Mouse (Mus musculus) C2C12 (cell line): ENCODE measurements around the gene Slc22a7. TPM values are rescaled to one million over a fixed set of nuclear protein-coding genes. Genes with fewer than 3 reads are reported as not detected.

Experiments
- H3K27me3 ChIP-seq: one replicate; pipeline ENCODE4 v1.6.1; 2011; ENCODE audit not compliant: control insufficient read depth, insufficient read depth, insufficient read length
- H3K36me3 ChIP-seq: one replicate; pipeline ENCODE4 v1.6.1; 2011; ENCODE audit not compliant: control insufficient read depth, insufficient read depth
- H3K4me3 ChIP-seq: one replicate; pipeline ENCODE4 v1.5.1; 2011; ENCODE audit warnings: mild to moderate bottlenecking, control low read depth; ENCODE audit not compliant: poor library complexity, insufficient read depth, severe bottlenecking
- H3K79me2 ChIP-seq: one replicate; pipeline ENCODE4 v1.6.1; 2011; ENCODE audit not compliant: control insufficient read depth, insufficient read depth
- H3K79me3 ChIP-seq: one replicate; pipeline ENCODE4 v1.6.1; 2011; ENCODE audit warnings: low read depth, control low read depth
- H3ac ChIP-seq: one replicate; pipeline ENCODE3; 2011; ENCODE audit warnings: low read depth; ENCODE audit not compliant: control insufficient read depth, insufficient read length
- CEBPB ChIP-seq: IDR thresholded peaks from one replicate; pipeline ENCODE4 v1.6.1; 2011; ENCODE audit warnings: low read depth, mild to moderate bottlenecking, control low read depth, moderate library complexity
- CTCF ChIP-seq: IDR thresholded peaks from one replicate; pipeline ENCODE4 v1.5.1; 2011; ENCODE audit not compliant: control insufficient read depth, insufficient read depth, insufficient read length
- FOSL1 ChIP-seq: IDR thresholded peaks from one replicate; pipeline ENCODE4 v1.8.0; 2011; ENCODE audit warnings: mild to moderate bottlenecking, low read length; ENCODE audit not compliant: poor library complexity, insufficient read depth, severe bottlenecking
- MAX ChIP-seq: IDR thresholded peaks from one replicate; pipeline ENCODE4 v1.6.1; 2011; ENCODE audit warnings: mild to moderate bottlenecking, control low read depth
- MYOD1 ChIP-seq: IDR thresholded peaks from one replicate; pipeline ENCODE4 v1.6.1; 2011; ENCODE audit warnings: low read depth; ENCODE audit not compliant: control insufficient read depth, insufficient read length
- MYOG ChIP-seq: IDR thresholded peaks from one replicate; pipeline ENCODE4 v1.6.1; 2011; ENCODE audit not compliant: control insufficient read depth, insufficient read length; ENCODE audit errors: extremely low read depth
- USF1 ChIP-seq: IDR thresholded peaks from one replicate; pipeline ENCODE4 v1.6.1; 2011; ENCODE audit warnings: low read depth, mild to moderate bottlenecking, control low read depth, moderate library complexity
- polyA plus RNA-seq: library from polyadenylated mRNA; unstranded; fragments of >200 nt; fragmentation: generic; extraction: Trizol; gene quantifications from one replicate; pipeline ENCODE4 v1.2.1, GENCODE M21; 2012; ENCODE audit warnings: missing spikeins

Slc22a7 gene
- polyA plus RNA-seq, 1 experiment, result not detected

DNA sequence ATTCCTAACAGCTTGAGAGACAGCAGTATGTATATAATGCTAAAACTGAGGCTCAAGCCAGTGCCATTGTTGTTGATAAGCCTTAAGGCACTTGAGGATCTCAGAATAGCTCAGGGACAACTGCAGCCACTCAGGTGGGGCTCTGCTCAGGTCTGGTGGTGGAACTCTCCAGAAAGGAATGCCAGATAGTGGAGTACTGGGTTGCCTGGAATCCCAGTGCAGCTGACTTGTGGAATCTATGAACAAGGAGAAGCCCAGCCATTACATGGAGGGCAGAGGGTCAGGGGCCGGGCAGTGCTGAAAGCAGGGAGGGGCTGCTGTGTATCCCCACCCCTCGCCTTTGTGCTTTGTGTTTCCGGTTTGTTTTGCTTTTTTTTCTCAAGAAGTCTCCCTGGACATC lies 20.2 kb upstream of the Slc22a7 start:
- no peaks in the 10 kb centered on the region for H3K36me3 ChIP-seq
- peaks cover 83% of the 10 kb centered on the region for H3K27me3 ChIP-seq
- no peak overlapping the region for H3K4me3 ChIP-seq
- H3K79me2 ChIP-seq, result no peaks in the 10 kb centered on the region
- H3ac ChIP-seq, result no peak overlapping the region
- TF ChIP-seq MYOD1, result no peak
- no peak for TF ChIP-seq FOSL1
- H3K79me3 ChIP-seq, result no peaks in the 10 kb centered on the region

DNA sequence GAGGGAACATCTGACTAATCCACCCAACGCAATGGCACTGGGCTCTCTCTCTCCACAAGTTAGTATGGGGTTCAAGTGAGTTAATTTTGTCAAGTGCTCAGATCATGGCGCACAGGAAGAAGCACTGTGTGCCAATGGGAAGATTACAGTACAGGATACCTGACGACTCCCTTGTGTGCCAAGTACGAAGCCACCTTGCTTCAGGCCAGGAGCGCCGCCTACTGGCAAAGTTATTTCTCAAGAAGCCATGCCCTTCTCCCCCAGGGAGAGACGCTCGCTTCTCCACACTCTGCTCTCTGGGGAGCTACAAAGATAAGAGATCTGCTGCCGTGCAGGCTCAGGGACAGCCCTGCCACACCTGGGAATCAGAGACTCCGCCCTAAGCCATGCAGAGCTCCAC lies 19.5 kb upstream of the Slc22a7 start:
- H3K4me3 ChIP-seq, result no peak overlapping the region
- H3K36me3 ChIP-seq, result no peaks in the 10 kb centered on the region
- H3K27me3 ChIP-seq, result peaks cover 85% of the 10 kb centered on the region
- H3ac ChIP-seq, result no peak overlapping the region
- no peak for TF ChIP-seq MAX
- no peak for TF ChIP-seq USF1
- no peak for TF ChIP-seq MYOD1
- TF ChIP-seq FOSL1, result no peak
- no peak for TF ChIP-seq CEBPB
- TF ChIP-seq MYOG, result no peak
- no peak for TF ChIP-seq CTCF
- no peaks in the 10 kb centered on the region for H3K79me2 ChIP-seq
- H3K79me3 ChIP-seq, result no peaks in the 10 kb centered on the region

GRCm38 (mm10) chr17:46455110-46455691 lies 16.9 kb upstream of the Slc22a7 start:
- Histone ChIP-seq H3K79me3 (no peaks in the 10 kb centered on the region), H3ac (no peak overlapping the region), H3K4me3 (no peak overlapping the region), H3K79me2 (no peaks in the 10 kb centered on the region), H3K27me3 (peaks cover 85% of the 10 kb centered on the region), H3K36me3 (no peaks in the 10 kb centered on the region)
- TF ChIP-seq MYOD1 (no peak), USF1 (no peak), CTCF (no peak), CEBPB (no peak), MYOG (no peak), FOSL1 (no peak), MAX (no peak)

DNA sequence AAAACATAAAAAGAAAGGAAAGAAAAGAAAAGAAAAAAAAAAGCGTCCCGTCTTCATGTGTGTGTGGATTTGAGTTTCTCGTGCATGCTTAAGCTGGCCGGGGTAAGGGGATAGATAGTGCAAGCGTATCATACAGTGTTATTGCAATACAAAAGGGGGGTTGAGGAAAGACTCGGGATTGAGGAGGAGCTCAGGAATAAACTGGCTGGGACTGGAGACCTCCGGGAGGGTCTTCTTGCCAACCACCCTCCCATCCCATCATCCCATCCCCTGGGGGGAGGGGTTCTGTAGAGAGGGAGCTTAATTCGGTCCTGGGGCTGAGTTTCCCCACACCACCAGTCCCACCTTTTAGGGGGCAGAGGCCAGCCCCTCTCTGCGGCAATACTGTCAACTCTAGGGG lies 16.3 kb upstream of the Slc22a7 start:
- Histone ChIP-seq H3K36me3 (no peaks in the 10 kb centered on the region), H3K4me3 (no peak overlapping the region)

GRCm38 (mm10) chr17:46453970-46454411 lies 15.7 kb upstream of the Slc22a7 start:
- Histone ChIP-seq H3K4me3 (no peak overlapping the region), H3K27me3 (peaks cover 74% of the 10 kb centered on the region)

More for the DNA sequence above, 16.3 kb upstream of the Slc22a7 start:
- no peak for TF ChIP-seq CTCF
- no peak for TF ChIP-seq USF1
- TF ChIP-seq FOSL1, result no peak
- no peak for TF ChIP-seq CEBPB
- no peak for TF ChIP-seq MYOD1
- TF ChIP-seq MYOG, result no peak
- TF ChIP-seq MAX, result no peak
- peaks cover 79% of the 10 kb centered on the region for H3K27me3 ChIP-seq
- no peaks in the 10 kb centered on the region for H3K79me3 ChIP-seq
- H3ac ChIP-seq, result no peak overlapping the region
- no peaks in the 10 kb centered on the region for H3K79me2 ChIP-seq

DNA sequence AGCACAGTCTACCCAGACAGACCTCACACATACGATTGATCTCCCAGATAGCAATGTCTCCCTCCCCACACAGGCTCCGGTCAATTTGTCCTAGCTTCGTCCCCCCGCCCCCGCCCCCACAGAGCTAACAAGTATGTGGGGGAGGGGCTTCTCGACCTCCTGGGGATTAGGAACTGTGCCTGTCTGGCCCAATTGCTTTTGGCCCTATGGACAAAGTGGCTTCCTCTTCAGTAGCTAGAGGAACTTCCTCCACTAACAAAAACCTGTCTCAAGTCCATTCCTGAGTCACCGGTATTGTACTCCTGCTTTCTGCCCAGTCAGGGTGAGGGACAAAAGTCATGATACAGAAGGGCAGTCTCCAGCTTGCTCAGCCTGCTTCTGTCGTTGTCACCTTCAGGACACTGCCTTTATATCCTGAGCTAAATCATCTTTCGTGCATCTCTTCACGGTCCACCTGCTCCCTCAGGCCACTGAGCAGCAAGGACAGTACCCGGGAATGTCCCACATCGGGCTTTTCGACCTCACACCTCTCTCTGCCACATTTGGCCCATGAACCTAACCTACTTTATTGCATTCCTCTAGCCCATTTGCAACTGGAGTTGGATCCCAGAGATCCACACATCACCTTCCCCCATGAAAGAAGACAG lies 15.2 kb upstream of the Slc22a7 start:
- Histone ChIP-seq H3K79me3 (no peaks in the 10 kb centered on the region), H3K79me2 (no peaks in the 10 kb centered on the region), H3K36me3 (no peaks in the 10 kb centered on the region), H3K27me3 (peaks cover 76% of the 10 kb centered on the region), H3ac (no peak overlapping the region), H3K4me3 (no peak overlapping the region)
- no peak for TF ChIP-seq MYOD1

More at GRCm38 (mm10) chr17:46453970-46454411, 15.7 kb upstream of the Slc22a7 start:
- no peak overlapping the region for H3ac ChIP-seq
- H3K79me2 ChIP-seq, result no peaks in the 10 kb centered on the region
- TF ChIP-seq MAX (no peak), CEBPB (no peak), CTCF (no peak), USF1 (no peak), FOSL1 (no peak), MYOG (no peak), MYOD1 (no peak)
- H3K36me3 ChIP-seq, result no peaks in the 10 kb centered on the region
- H3K79me3 ChIP-seq, result no peaks in the 10 kb centered on the region
